Mouse (Mus musculus) heart, embryonic 12.5 days (tissue): ENCODE results near the gene Abhd17c. TPM values are rescaled to one million over a fixed set of nuclear protein-coding genes. Genes with fewer than 3 reads are reported as not detected.
A peak's percentile ranks its signal among the peaks of the same experiment; 100 is the strongest.

ENCODE experiments used
- ATAC-seq: fragments of 200-750 bp; cut with Nextera tagmentation; 2 replicates; pipeline ENCODE4 v1.8.0; 2017; ENCODE audit warnings: moderate TSS enrichment, moderate library complexity; ENCODE audit not compliant: insufficient number of reproducible peaks, low FRiP score
- H3K27ac ChIP-seq: fragments of 300-500 bp; sonication (generic); 2 replicates; pipeline ENCODE4 v1.5.1; 2016; ENCODE audit warnings: mild to moderate bottlenecking, moderate library complexity; ENCODE audit not compliant: poor library complexity, severe bottlenecking
- H3K27me3 ChIP-seq: fragments of 300-500 bp; sonication (generic); replicated peaks from 2 replicates; pipeline ENCODE4 v1.6.1; 2016; ENCODE audit warnings: mild to moderate bottlenecking, moderate library complexity
- H3K36me3 ChIP-seq: fragments of 300-500 bp; sonication (generic); 2 replicates; pipeline ENCODE4 v1.6.1; 2016; ENCODE audit warnings: mild to moderate bottlenecking, moderate library complexity
- H3K4me1 ChIP-seq: fragments of 300-500 bp; sonication (generic); replicated peaks from 2 replicates; pipeline ENCODE4 v1.6.1; 2016; ENCODE audit warnings: mild to moderate bottlenecking
- H3K4me2 ChIP-seq: fragments of 300-500 bp; sonication (generic); 2 replicates; pipeline ENCODE4 v1.6.1; 2016; ENCODE audit warnings: mild to moderate bottlenecking, moderate library complexity
- H3K4me3 ChIP-seq: fragments of 300-500 bp; sonication (generic); 2 replicates; pipeline ENCODE4 v1.5.1; 2016; ENCODE audit warnings: mild to moderate bottlenecking
- H3K9ac ChIP-seq: fragments of 300-500 bp; sonication (generic); 2 replicates; pipeline ENCODE4 v1.6.1; 2016; ENCODE audit warnings: mild to moderate bottlenecking, moderate library complexity
- H3K9me3 ChIP-seq: fragments of 300-500 bp; sonication (generic); replicated peaks from 2 replicates; pipeline ENCODE4 v1.6.1; 2016; ENCODE audit warnings: mild to moderate bottlenecking, moderate library complexity
- WGBS: fragments of 180-500 bp; shearing (Covaris S2); methylation state at CpG from one replicate; pipeline ENCODE4 v1.1.7; 2016; 5-methylcytosine and 5-hydroxymethylcytosine counted together
- polyA plus RNA-seq: library from polyadenylated mRNA; unstranded; fragments of >200 nt; fragmentation: Nextera tagmentation; extraction: Ambion mirVana; gene quantifications from 2 replicates; pipeline ENCODE4 v1.2.1, GENCODE M21; 2016

Abhd17c gene
- polyA plus RNA-seq, 1 experiment from 2014 or later, result 77.4 TPM

GRCm38 (mm10) chr7:84100672-84101071 is 51.0 kb downstream of the Abhd17c start:
- WGBS, result 69% methylated on average over 3 of the region's 3 CpGs
- no peaks in the 10 kb centered on the region for H3K9me3 ChIP-seq
- H3K4me1 ChIP-seq, result peaks cover 4% of the 10 kb centered on the region; the same call in 1 of the 2 replicates
- no peak overlapping the region for H3K27ac ChIP-seq
- no peak for ATAC-seq
- no peak overlapping the region for H3K9ac ChIP-seq
- no peak overlapping the region for H3K4me2 ChIP-seq
- no peak overlapping the region for H3K4me3 ChIP-seq
- peaks cover 12% of the 10 kb centered on the region for H3K36me3 ChIP-seq
- no peaks in the 10 kb centered on the region for H3K27me3 ChIP-seq

GRCm38 (mm10) chr7:84098098-84098497 is 53.6 kb downstream of the Abhd17c start:
- H3K9me3 ChIP-seq, result no peaks in the 10 kb centered on the region
- H3K4me3 ChIP-seq, result no peak overlapping the region
- no peaks in the 10 kb centered on the region for H3K36me3 ChIP-seq
- H3K9ac ChIP-seq, result no peak overlapping the region
- no peak overlapping the region for H3K27ac ChIP-seq
- 88% methylated on average over 1 of the region's 1 CpGs for WGBS
- H3K4me1 ChIP-seq, result peaks cover 4% of the 10 kb centered on the region; the same call in 1 of the 2 replicates
- H3K27me3 ChIP-seq, result no peaks in the 10 kb centered on the region
- ATAC-seq, result no peak
- no peak overlapping the region for H3K4me2 ChIP-seq

- H3K27ac ChIP-seq, result no peak overlapping the region
- no peak overlapping the region for H3K4me2 ChIP-seq
- WGBS, result 51% methylated on average over 6 of the region's 6 CpGs
- no peak for ATAC-seq
- H3K4me3 ChIP-seq, result no peak overlapping the region
- no peaks in the 10 kb centered on the region for H3K27me3 ChIP-seq
- H3K9me3 ChIP-seq, result no peaks in the 10 kb centered on the region
- peaks cover 4% of the 10 kb centered on the region; the same call in 1 of the 2 replicates for H3K4me1 ChIP-seq
- peak overlapping the region; percentile 13; the same call in 1 of the 2 replicates for H3K9ac ChIP-seq
- no peaks in the 10 kb centered on the region for H3K36me3 ChIP-seq
These were observed 55.2 kb downstream of the Abhd17c start for GRCm38 (mm10) chr7:84096501-84096900.

- no peak for ATAC-seq
- Histone ChIP-seq H3K27ac (no peak overlapping the region), H3K4me3 (no peak overlapping the region), H3K4me2 (no peak overlapping the region), H3K27me3 (peaks cover 23% of the 10 kb centered on the region), H3K9ac (no peak overlapping the region), H3K9me3 (no peaks in the 10 kb centered on the region), H3K4me1 (peaks cover 5% of the 10 kb centered on the region), H3K36me3 (no peaks in the 10 kb centered on the region)
- 60% methylated on average over 4 of the region's 4 CpGs for WGBS
These were observed 60.9 kb downstream of the Abhd17c start for GRCm38 (mm10) chr7:84090793-84091192.

GRCm38 (mm10) chr7:84089777-84090176 is 61.9 kb downstream of the Abhd17c start:
- no peak overlapping the region for H3K27ac ChIP-seq
- ATAC-seq, result no peak

GRCm38 (mm10) chr7:84088971-84089370 is 62.7 kb downstream of the Abhd17c start:
- no peak overlapping the region for H3K27ac ChIP-seq
- H3K9ac ChIP-seq, result no peak overlapping the region
- peaks cover 12% of the 10 kb centered on the region for H3K4me1 ChIP-seq
- peaks cover 36% of the 10 kb centered on the region for H3K27me3 ChIP-seq
- no peaks in the 10 kb centered on the region for H3K36me3 ChIP-seq
- no peak overlapping the region for H3K4me3 ChIP-seq
- no peak for ATAC-seq
- no peak overlapping the region for H3K4me2 ChIP-seq
- H3K9me3 ChIP-seq, result no peaks in the 10 kb centered on the region
- 14% methylated on average over 4 of the region's 4 CpGs for WGBS

More at GRCm38 (mm10) chr7:84089777-84090176, 61.9 kb downstream of the Abhd17c start:
- peaks cover 12% of the 10 kb centered on the region for H3K4me1 ChIP-seq
- no peaks in the 10 kb centered on the region for H3K36me3 ChIP-seq
- WGBS, result 16% methylated on average over 1 of the region's 1 CpGs
- H3K9ac ChIP-seq, result no peak overlapping the region
- H3K9me3 ChIP-seq, result no peaks in the 10 kb centered on the region
- no peak overlapping the region for H3K4me3 ChIP-seq
- no peak overlapping the region for H3K4me2 ChIP-seq
- H3K27me3 ChIP-seq, result peaks cover 33% of the 10 kb centered on the region

GRCm38 (mm10) chr7:84088191-84088590 is 63.5 kb downstream of the Abhd17c start:
- no peak overlapping the region for H3K27ac ChIP-seq

GRCm38 (mm10) chr7:84086039-84086829 is 65.5 kb downstream of the Abhd17c start, which contains the start of gene Cemip:
TSS of gene Cemip (minus strand) at chr7:84086502.
- peaks cover 37% of the 10 kb centered on the region for H3K27me3 ChIP-seq

More at GRCm38 (mm10) chr7:84088191-84088590, 63.5 kb downstream of the Abhd17c start:
- Histone ChIP-seq H3K4me3 (no peak overlapping the region), H3K4me1 (peaks cover 12% of the 10 kb centered on the region), H3K4me2 (no peak overlapping the region), H3K9ac (no peak overlapping the region), H3K27me3 (peaks cover 37% of the 10 kb centered on the region), H3K36me3 (no peaks in the 10 kb centered on the region), H3K9me3 (no peaks in the 10 kb centered on the region)
- ATAC-seq, result no peak
- WGBS, result 52% methylated on average over 3 of the region's 3 CpGs

GRCm38 (mm10) chr7:84085049-84085945 is 66.4 kb downstream of the Abhd17c start:
- WGBS, result 6% methylated on average over 39 of the region's 39 CpGs
- Histone ChIP-seq H3K9me3 (no peaks in the 10 kb centered on the region), H3K36me3 (no peaks in the 10 kb centered on the region), H3K27ac (no peak overlapping the region), H3K4me1 (peaks cover 12% of the 10 kb centered on the region), H3K4me3 (peak overlapping the region; percentile 42), H3K4me2 (peak overlapping the region; percentile 73), H3K9ac (no peak overlapping the region), H3K27me3 (peaks cover 37% of the 10 kb centered on the region)
- ATAC-seq, result peak; percentile 53; the same call in 1 of the 2 replicates

More at GRCm38 (mm10) chr7:84086039-84086829, 65.5 kb downstream of the Abhd17c start, which contains the start of gene Cemip:
- Histone ChIP-seq H3K9me3 (no peaks in the 10 kb centered on the region), H3K27ac (no peak within 1 kb of the TSS), H3K4me1 (peaks cover 12% of the 10 kb centered on the region), H3K9ac (0 out of 2 replicates have a peak within 1 kb of the TSS, but pooled peaks have one; percentile 5), H3K4me2 (peak within 1 kb of the TSS; percentile 73), H3K4me3 (peak within 1 kb of the TSS; percentile 42), H3K36me3 (no peaks in the 10 kb centered on the region)
- under 1% methylated on average over 54 of the region's 54 CpGs for WGBS
- peak; percentile 82 for ATAC-seq

GRCm38 (mm10) chr7:84077257-84078013 is 74.3 kb downstream of the Abhd17c start:
- Histone ChIP-seq H3K4me3 (no peak overlapping the region), H3K27ac (no peak overlapping the region), H3K27me3 (0 out of 2 replicates have a peak, but pooled peaks cover 3% of the 10 kb centered on the region), H3K4me2 (no peak overlapping the region), H3K9ac (no peak overlapping the region), H3K9me3 (no peaks in the 10 kb centered on the region), H3K36me3 (no peaks in the 10 kb centered on the region), H3K4me1 (no peaks in the 10 kb centered on the region)
- no peak for ATAC-seq
- 67% methylated on average over 7 of the region's 7 CpGs for WGBS
